Mouse (Mus musculus): ENCODE measurements around the gene Scoc.

The Scoc gene

DNA sequence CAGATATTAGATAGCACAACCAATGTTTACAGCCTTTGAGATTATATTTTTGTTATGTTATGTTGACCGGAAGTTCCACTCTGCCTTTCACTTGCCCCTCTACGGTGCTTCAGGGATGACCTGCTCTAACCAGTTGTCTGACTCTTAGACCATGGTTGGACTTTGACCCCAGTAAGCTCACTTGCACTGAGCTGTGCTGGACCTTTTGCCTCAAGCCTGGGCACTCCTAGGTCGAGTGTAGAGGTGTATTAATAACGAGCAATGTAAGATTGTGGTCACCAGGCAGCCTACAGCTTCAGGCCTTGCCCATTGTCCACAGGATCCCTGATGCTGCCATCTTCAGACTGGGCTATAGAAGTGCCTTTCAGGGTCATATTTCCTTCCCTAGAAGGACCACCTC lies 60.5 kb downstream of the Scoc start:
- DNase-seq: no peak

DNA sequence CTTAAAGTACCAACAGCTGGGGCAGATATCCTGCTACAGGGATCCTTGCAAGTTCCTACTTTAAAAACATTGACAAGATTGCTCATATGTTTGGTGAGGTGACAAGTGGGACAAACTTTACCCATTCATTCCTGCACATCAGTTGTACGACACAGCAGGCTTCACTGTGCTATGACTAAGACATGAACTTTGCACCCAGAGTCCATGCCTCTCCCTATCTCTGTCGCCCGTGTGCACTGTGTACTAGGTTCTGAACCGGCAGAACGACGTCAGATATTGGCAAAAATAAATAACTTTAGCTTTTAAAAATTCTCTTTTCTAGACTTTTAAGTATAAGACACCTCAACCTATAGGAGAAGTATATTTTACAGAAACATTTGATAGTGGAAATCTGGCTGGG lies 61.5 kb downstream of the Scoc start:
- no peak for DNase-seq

DNA sequence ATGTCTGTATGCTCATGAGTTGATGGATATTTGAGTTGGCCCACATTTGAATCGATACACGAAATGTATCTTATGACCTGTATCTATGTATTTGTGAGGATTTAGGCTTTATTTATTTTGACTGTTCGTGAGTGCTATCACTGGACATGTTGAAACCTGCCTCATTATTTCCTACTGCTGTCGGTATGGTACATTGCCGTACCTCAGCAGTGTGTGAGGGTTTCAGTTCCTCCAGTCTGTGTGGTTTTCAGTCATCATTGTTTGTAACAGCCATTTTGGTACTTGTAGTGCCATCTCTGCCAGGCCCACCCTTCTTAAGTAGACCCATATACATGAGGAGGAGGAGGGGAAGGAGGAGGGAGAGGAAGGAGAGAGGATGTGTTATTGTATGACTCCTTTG lies 63.9 kb downstream of the Scoc start:
- no peak for DNase-seq

DNA sequence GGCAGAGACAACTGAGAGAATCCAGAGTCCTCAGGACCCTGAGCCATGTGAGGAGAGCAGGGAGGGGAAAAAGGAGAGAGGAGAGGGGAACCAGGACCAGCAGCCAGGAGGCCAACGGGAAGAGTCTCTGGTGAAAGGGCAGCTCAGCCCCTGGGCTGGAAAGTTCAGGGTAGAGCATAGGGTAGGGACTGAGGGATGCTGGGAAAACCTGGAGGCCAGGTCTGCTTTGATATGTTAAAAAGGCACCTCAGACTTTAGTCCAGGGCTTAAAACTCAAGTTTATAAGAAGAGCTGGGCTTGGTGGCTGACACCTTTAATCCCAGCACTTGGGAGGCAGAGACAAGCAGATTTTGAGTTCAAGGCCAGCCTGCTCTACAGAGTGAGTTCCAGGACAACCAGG lies 65.7 kb downstream of the Scoc start:
- no peak for DNase-seq

DNA sequence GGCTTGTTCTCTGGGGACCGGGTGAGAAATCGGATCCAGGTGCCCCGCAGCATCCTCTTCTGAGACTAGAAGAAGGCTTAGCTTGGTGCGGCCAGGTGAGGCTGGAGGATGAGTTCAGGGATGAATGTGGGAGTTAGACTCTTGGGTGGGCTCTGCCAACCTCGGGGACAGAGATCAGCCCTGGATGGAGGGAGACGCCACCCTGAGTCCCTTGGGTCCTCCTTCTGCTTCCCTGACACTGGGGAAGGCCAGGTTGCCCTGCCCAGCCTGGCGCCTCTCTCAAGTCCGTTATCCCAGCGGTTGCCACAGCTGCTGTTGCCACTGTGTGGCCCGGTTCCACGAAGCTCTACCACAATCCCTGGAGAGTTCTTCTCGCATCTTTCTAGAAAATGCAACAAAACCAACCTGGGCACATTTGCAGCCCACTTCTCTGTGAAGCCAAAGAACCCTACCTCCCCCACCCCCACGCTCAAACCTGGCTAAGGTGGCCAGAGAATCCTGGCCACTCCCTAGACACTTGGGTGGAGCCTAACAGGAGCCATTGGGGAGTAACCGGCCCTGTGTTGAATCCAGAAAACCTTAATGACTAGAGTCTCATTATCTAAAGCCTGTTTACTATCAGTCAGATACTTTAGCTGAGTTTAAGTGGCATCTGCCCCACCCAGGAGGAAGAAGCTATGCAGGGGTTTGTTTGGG lies 68.0 kb downstream of the Scoc start:
- no peak for DNase-seq

DNA sequence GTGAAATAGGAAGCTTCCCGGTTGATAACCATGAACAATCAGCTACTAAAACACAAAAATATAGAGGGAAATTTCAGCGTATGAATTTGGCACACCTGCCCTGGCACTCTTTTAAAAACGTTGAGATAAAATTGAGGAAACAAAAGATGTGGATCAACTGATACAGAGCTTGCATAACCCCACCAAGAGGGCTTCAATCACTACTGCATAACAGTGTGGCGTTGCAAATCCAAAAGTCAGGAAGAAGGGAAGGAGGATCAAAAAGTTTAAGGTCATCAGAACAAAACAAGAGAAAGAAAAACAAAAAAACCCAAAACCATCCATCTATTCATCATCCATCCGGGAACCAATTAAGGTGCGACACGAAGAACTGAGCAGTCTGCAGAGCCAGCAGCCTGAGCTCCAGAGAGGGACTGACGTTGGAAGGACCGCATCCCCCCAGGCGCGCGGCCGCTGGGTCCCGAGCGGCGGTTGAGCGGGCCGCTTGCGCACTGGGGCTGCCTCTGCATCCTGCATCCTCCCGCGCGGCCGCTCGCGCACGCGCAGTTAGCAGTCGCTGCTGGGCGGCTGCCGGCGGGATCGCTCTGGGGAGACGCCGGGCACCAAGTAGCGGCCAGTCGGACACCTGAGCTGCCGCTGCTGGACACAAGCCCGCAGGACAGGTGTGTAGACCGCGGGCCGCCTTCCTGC lies 68.7 kb downstream of the Scoc start, which contains the start of gene Clgn:
Gene Clgn (plus strand): TSS at position 552 of the 690 bp plus-strand sequence.
- DNase-seq: peak; percentile 87

DNA sequence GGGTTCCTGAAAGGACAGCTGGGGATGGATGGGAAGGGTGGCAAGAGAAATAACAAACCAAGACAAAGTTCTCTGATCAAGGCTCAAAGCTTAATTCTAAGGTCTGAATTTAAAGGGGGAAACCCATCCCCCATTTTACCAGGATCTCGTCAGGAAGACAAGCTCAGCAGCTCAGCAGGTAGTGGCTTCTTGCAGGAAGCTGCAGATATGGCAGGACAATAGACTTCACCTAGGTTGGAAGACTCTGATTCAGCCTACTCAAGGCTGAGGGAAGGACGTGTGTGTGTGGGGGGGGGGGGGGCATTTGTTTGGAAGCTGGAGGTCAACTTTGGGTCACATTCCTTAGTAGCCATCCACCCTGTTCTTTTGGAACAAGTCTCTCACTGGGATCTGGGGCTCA lies 75.3 kb downstream of the Scoc start:
- no peak for DNase-seq

DNA sequence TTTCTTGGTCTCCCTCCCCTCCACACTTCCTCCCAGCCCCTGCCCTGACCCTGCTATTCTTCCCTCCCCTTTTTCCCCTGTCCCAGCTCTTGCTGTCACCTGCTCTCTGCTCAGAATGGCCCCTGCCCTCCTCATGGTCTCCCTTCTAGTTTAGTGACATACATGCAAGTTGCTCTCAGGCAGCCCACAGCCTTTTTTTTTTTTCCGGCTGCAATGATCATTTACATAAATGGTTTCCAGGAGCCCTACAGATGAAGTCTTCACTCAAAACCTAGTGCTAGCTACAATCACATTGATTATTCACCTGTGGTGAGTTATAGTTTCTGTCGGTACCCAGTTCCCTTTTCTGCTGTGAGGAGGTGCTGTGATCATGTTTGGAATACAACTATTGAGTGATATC lies 77.2 kb downstream of the Scoc start:
- no peak for DNase-seq

DNA sequence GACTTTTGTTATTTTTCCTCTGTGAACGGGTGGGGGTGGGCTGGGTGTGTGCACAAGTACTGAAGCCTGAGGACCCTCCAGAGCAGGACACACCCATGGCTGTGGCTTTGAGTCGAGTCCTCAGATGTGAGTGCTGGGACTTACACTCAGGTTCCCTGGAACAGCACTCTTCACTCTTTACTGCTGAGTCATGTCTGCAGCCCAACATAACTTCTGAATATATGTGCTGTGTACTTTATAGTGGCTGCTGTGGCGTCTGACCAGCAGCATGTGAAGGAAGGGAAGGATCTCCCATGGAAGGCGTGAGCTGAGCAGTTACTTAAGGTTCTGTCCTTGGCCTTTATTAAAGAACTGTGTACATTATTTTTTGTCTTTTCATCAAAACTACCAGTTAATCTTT lies 78.0 kb downstream of the Scoc start:
- no peak for DNase-seq

All from cerebellum, adult 9-11 months (tissue).